ENCODE assay signal across 14 mouse cellular contexts in genomic region chr6:47104951-47105350, GRCm38 (mm10).
"Had no signal": no experiment of that assay in that cellular context is flagged by ENCODE, and none has a peak within 500 bp of the region (broad histone marks: within the 10 kb centered on the region; RNA-seq: fewer than 3 reads in every experiment).

No protein-coding gene starts in this region.

- H3K4me3 ChIP-seq: layer of hippocampus, adult 2 months; limb, embryonic 10.5 days; limb, embryonic 13.5 days; liver, embryonic 15.5 days had no signal

- H3K27me3 ChIP-seq: limb, embryonic 13.5 days; liver, embryonic 15.5 days had no signal

- H3K27ac ChIP-seq: kidney, postnatal 0 days; layer of hippocampus, adult 2 months; limb, embryonic 10.5 days; limb, embryonic 13.5 days; liver, embryonic 15.5 days had no signal

- H3K9ac ChIP-seq: limb, embryonic 13.5 days; liver, embryonic 15.5 days had no signal

- H3K4me2 ChIP-seq: limb, embryonic 13.5 days; liver, embryonic 11.5 days; liver, embryonic 15.5 days; midbrain, embryonic 11.5 days had no signal

- H3K9me3 ChIP-seq: limb, embryonic 10.5 days; limb, embryonic 13.5 days; liver, embryonic 15.5 days had no signal

- H3K36me3 ChIP-seq: limb, embryonic 10.5 days; limb, embryonic 13.5 days; liver, embryonic 15.5 days had no signal

- DNase-seq: layer of hippocampus, adult 9-11 months; lung, adult 2 months; lung, postnatal 14 days; lung, postnatal 4 days; midbrain, embryonic 14.5 days; thymus, adult 18-20 months; thymus, postnatal 36 days had no signal

- H3K4me1 ChIP-seq: limb, embryonic 10.5 days; limb, embryonic 13.5 days; liver, embryonic 15.5 days had no signal
